Mouse (Mus musculus) cerebellum, adult 2 months (tissue): Measurements from ENCODE around the gene Sox9.

Experiments
- CTCF ChIP-seq: fragments of 200-500 bp; IDR thresholded peaks from 2 replicates; pipeline ENCODE4 v1.5.1; 2011; ENCODE audit warnings: low read depth, mild to moderate bottlenecking, control low read depth, low read length, moderate library complexity, borderline replicate concordance; ENCODE audit not compliant: insufficient read depth
- POLR2A ChIP-seq: fragments of 200-500 bp; IDR thresholded peaks from 2 replicates; pipeline ENCODE4 v1.6.1; 2011; ENCODE audit warnings: low read length, control low read depth, borderline replicate concordance; ENCODE audit not compliant: insufficient read depth

DNA sequence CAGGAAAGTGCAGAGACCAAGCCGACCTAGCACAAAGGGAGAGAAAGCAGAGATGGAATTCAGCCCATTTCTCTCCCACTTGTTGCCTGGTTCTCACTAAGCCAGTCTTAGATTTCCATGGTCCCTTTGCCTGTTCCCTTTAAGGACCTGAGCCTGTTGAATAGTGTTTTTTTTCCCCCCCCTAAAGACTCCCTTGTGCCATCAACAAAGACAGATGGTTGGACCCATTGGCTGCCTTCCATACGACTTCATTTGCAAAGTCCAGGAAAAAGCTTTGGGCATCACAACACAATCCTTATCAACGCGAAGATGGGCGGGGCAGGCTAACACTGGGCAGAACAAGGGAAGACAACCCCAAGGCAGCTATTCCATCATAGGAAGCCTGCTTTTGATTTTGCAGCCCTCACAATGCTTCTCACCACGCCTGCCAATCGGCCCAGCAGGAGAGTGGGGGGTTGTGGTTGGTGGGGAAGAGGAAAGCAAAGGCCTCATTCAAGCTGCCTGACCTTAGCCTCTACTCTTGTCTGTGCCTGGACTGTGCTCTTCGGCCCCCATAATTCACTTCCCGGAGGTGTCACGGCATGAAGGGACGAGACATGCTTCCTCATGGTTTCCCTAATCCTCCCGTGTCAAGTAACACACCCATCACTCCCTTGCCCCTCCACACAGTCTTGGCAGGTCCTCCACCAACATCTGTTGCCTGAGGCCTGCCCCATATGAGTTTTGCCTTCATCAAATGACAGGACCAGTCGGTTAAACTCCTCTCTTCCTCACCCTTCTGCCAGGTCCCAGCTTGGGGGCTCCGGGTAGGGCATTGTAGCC, 36.0 kb downstream of the Sox9 start:
- TF ChIP-seq CTCF: no peak
- no peak for TF ChIP-seq POLR2A
